Mouse (Mus musculus) left cerebral cortex, postnatal 25 days (tissue): ENCODE measurements around the gene Gnao1. TPM values are rescaled to one million over a fixed set of nuclear protein-coding genes. Genes with fewer than 3 reads are reported as not detected.

Source experiments
- DNase-seq, 2 experiments: peaks; one replicate each; pipeline ENCODE4 v3.0.0; 2022; ENCODE audit warnings: low spot score in 2 of 2, mixed read lengths in 1 of 2
- intact Hi-C: fragments of 180-260 bp; cut with DNase I; formaldehyde crosslinking; loops from one replicate; pipeline ENCODE4 v1.15.1; 2025
- total RNA-seq, 2 experiments: library from RNA; stranded (reverse); gene quantifications; 2 replicates each; pipeline ENCODE4 v1.2.3; 2021

Gene Gnao1
- total RNA-seq, 2 experiments from 2014 or later: 738 to 746 TPM

DNA sequence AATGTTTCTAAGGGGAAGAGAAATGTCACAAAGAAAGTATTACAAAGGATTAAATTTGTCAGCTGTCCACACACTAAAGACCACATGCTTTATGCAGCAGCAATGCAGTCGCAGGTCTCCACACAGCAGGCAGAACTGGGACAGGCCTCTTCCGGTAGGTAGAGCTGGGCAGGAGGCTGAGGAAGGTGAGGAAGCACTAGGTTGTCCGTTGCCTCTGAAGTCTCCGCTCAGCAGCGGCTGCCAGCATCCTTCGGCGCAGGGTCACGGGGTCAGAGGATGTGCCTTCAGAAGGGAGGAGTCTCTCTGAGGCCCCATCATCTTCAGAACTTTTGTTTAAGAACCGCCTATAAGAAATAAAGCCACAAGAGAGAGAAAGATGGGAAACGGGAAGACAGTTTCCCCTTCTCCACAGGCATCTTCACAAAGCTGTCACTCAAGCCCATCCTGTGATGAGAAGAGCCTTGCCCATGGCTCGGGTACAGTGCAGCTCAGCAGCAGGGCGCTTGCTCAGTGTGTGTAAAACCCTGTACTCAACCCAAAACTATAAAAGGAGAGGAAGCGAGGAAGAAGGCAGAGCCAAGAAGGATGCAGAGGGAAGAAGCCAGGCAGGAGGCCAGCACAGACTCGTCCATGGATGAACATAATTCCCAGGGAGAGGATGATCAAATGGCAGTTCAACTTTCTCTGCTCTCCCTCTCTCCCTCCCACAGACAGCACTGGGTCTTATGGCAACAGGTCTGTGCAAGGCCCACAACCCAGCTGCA lies 163.4 kb downstream of the Gnao1 start:
- peak in 1 of 2 experiments; percentile 65 for DNase-seq
- intact Hi-C loops: loop anchor here (10.0 kb wide), 1 partner anchor 222 kb away; no protein-coding TSS in a partner anchor

DNA sequence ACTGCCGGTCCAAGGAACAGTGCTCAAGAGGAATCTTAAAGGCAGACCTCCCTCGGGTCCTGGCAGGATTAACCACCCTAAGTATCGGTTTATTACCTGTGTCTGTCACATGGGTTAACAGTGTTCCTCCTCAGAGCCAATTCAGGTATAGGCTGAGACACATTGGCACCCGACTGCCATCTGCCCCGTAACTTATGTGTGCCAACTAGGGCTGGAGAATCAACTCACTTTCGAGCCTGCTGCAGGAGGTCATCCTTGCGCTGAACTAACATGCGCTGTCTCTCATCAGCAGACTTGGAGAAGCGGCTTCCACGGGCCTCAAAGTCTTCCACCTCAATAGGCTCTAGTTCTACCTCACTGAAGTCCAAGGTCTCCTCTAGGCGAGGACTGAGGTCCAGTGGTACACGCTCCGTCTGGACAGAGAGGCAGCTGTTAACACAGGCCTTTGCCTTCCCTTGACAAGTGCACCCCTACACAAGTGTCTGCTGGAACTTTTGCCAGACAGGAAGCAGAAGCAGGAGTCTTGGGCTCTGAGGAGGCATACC lies 164.1 kb downstream of the Gnao1 start:
- intact Hi-C loops: loop anchor here (10.0 kb wide), 1 partner anchor 221 kb away; no protein-coding TSS in a partner anchor
- no peak for DNase-seq

DNA sequence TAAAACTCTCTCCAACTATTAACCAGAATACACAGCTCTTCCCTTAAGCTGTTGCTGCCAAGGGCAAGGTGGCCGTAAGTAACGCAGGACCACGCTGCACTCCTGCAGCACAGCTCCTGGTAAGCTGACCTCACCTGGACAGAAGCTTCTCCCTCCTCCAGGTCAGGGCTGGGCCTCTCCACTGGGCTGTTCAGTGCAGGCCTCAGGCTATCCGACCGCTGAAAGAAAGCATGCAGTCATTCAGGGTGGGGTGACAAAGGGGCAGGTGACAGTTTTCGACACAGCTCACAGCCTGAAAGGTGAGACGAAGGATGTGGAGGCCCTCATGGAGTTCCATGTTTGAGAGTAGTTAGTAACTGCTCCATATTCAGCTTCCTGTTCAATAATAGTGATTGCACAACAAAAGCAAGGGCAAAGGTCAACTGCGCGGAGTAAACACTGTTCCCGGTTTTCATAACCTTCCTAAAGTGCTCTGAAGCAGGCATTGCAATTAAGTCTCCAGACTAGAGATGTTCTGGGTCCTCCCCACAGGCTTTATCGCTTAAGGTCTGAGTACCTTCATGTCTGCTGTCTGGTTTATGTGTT lies 164.9 kb downstream of the Gnao1 start:
- DNase-seq: no peak
- intact Hi-C loops: loop anchor here (10.0 kb wide), 1 partner anchor 220 kb away; no protein-coding TSS in a partner anchor

DNA sequence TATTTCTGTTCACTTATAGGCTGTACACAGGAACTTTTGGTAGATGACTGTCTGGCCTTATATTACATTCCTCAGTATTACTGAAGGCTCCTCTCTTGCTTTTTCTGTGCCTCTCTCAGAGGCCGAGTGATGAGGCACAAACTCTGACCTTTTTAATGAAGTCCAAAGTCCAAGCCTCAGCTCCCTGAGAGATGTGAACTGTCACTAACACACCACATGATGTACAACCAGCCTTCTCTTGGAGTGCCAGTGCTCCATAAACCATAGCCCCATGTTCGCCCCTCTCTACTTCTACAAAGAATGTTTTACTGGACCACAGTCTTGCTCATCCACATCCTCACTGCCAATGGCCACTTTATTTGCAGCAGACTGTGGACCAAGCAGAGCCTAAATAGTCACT lies 165.6 kb downstream of the Gnao1 start:
- DNase-seq: no peak
- intact Hi-C loops: loop anchor here (10.0 kb wide), 1 partner anchor 219 kb away; no protein-coding TSS in a partner anchor

DNA sequence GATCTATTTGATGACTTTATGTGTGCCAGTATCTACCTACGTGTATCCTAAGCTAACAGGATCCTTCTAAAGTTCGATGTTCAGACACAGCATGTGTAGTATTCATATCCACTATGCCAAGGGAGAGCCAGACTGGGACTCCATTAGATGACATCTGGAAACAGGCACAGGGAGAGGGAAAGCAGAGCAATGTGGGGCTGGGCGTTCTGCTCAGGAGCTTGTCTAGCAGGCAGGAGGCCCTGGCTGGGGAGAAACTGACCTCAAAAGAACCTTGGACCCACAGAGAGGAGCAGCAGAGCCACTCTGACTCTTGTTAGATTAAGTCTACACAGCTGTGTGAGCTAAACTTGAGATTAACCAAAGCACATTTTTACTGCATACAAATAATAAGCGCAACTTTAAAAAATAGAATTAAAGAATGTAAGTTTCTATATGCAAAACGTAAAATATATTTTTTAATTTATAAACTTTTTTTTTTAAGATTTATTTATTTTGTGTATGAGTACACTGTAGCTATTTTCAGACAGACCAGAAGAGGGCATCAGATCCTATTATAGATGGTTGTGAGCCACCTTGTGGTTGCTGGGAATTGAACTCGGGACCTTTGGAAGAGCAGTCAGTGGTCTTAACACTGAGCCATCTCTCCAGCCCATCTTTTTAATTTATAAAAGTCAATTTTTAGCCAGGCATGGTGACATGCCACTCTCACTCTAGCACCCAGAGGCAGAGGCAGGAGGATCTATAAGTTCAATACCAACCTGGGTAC lies 166.9 kb downstream of the Gnao1 start:
- no peak for DNase-seq
- intact Hi-C loops: loop anchor here (10.0 kb wide), 1 partner anchor 218 kb away; no protein-coding TSS in a partner anchor

DNA sequence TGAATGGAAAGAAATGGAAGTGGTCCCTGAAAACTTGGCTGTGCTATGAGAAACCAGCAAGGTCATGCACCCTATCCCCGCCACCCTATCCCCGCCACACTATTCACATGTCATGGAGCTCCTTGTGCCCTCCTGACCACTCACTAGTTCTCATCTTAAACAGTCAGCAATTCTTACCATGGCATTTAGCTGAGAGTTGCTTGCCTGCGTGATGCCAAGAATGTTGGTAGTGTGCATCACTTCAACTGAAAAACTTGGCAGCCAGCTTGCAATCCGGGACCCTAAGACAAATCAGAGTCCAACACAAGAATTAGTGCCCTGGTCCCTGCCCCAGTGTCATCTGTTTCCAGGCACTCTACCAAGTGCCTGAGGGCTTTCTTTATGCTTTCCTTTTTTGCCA lies 170.4 kb downstream of the Gnao1 start:
- intact Hi-C loops: loop anchor here (5.0 kb wide), 1 partner anchor 388 kb away; no protein-coding TSS in a partner anchor
- DNase-seq: no peak

DNA sequence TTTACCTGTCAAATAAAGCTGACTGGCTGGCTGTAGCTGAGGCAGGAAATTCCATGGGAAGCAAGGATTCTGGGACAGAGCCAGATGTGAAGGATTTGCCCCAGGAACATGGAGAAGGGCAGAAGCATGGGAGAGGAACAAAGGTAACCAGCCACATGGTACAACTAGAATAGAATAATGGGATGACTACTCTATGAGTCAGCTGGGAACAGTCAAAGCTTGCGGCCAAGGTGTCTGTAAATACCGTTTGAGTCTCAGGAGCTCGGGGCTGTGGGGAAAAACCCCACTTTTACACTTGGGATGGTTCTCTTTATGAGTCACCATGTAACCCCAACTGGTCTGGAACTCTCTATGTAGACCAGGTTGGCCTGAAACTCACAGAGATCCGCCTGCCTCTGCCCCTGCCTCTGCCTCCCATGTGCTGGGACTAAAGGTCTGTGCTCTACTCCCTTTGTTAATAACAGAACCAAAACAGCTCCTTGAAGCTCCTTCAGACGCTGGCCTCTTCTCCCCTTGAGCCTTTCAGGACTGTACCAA lies 172.0 kb downstream of the Gnao1 start:
- intact Hi-C loops: loop anchor here (5.0 kb wide), 1 partner anchor 389 kb away; no protein-coding TSS in a partner anchor
- no peak for DNase-seq

DNA sequence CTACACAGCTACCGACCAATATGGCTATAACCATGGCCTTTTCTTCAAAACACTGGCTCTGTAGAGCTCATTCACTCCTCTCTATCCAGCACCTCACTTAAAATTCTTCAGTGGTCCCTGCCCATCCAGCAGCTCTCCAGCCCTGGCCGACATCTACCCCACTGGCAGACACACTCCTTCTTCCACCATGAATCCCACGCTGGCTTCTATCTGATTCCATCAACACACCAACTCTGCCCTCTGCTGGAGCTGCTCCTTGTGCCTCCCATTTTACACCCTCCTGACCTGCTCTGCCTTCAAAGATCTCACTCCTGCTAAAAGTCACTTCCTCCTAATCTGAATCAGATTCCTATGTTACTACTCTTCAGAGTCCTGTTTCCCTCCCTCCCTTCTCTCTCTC lies 174.1 kb downstream of the Gnao1 start:
- peak in 1 of 2 experiments; percentile 43 for DNase-seq
- intact Hi-C loops: loop anchor here (5.0 kb wide), 1 partner anchor 392 kb away; no protein-coding TSS in a partner anchor

DNA sequence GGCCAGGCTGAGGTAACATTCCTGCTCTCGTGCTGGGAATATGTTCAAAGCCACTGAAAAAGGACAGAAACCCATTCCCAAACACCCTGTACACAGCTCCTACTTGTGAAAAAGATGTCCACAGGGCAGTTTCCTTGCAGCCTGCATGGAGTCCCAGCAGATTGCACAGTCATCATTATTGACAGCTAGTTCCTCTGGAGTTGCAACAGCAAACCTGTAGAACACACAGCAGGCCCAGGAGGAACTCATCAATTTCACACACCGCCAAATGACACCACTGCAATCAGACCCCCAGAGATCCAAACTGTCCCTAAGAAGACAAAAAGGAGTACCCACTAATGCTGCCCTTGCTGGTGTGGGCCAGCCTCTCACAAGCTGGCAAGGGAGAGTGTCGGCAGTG lies 175.0 kb downstream of the Gnao1 start:
- intact Hi-C loops: loop anchor here (5.0 kb wide), 1 partner anchor 392 kb away; no protein-coding TSS in a partner anchor
- DNase-seq: no peak

DNA sequence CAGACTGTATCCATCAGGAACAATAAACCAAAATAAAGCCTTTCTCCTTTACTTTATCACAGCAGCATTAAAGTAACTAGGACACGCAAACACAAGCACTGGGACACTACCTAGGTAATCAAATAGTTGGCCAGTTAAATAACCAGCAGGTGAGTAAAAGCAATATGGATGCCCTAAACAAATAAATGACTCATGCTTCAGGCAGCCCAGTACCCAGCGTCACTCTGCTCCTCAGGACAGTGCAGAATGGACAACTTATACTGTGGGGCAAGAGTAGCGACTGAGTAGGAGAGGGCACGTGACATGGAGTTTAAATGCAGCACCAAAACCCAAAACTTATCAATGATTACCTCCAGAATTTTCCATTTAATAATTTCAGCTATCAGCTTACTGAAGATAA lies 180.0 kb downstream of the Gnao1 start:
- intact Hi-C loops: no loop called here
- DNase-seq: no peak

DNA sequence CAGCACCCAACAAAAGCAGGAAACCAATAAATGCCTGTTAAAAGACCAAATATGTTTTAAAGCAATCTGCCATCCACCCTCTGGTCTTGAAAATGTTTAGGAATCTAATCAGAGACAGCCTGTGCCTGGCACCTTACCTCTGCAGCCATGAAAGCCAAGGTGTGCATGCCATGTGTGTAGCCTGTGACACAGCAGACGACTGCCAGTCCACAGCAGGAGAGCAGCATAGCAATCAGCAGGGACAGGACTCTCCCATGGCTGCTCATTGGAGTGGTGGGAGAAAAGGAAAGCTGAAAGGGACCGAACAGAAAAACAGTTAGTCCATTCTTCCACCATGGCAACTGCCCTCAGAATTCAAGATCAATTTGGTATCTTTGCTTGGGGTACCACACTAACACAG lies 189.2 kb downstream of the Gnao1 start:
- intact Hi-C loops: no loop called here

DNA sequence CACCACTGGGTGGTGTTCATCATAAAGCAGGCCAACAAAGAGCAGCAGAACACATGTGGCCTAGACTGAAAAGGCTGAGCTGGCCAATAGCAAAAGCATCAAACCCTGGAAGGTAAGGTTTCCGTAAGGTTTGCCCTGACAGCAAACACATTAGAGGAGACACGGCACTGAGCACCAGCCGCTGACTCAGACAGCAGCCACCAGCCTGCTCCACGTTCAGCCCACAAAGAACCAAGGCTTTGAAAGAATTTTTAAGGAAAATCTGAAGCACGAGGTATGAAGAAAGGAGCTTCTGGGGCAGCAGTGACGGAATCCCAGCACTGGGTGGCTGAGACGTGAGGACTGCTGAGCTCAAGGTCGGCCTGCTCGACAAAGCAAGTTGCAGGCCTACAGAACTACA lies 194.4 kb downstream of the Gnao1 start:
- intact Hi-C loops: no loop called here
- DNase-seq: peak in 1 of 2 experiments; percentile 40

More for the DNA sequence above, 189.2 kb downstream of the Gnao1 start:
- no peak for DNase-seq

DNA sequence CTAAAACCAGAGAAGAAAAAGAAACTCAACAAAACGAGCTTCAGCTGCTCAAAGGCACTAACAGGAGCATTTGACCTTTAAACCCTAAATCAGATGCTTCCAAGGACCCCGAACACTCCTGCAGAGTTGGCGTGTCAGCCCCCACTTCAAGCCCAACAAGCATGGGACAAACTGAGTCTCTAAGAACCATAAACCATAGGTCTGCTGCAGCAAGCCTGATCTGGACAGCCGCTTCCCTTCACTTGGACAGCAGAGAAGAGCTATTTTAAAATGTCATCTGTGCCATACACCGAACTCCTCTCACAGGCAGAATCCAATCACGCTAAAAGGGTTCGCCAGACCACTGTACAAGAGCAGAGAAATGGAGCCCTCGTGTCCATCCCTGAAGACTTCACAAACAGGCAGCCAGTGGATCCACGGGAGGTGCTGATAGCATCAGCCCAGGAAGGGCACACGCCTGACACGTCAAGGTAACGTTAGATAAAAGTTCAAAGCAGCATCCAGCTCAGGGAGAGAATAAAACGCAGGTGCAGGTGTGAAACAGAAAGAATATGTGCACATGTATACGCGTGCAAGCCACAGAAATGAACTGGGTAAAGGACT lies 199.6 kb downstream of the Gnao1 start:
- DNase-seq: no peak
- intact Hi-C loops: no loop called here

DNA sequence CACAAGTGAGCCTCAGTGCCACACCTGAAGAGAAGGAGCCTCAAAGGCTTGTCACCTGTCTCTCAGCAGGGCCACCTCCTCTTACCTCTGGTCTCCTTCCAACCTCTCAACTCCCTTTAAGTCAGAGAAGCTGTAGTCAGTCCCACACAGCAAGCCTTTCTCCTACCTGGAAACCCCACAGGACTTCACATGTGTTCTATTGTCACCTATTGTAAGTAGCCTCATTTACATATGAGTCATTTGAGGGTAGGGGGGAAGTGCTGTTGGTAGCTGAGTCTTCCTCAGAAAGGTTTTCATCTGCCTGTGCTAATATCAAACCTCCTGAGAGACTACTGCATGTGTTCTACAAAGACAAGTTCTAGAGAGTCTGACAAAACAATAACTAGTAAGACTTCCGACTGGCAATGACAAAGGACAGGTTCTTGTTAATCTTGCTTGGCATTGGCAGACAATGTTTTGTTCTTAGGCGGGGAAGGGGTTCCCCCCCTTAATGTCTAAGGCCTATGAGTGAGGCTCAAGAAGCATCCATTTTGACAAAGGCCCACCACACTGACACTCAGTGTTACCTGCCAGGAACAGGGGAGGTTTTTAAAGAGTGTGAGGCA lies 200.4 kb downstream of the Gnao1 start:
- intact Hi-C loops: no loop called here
- DNase-seq: no peak

DNA sequence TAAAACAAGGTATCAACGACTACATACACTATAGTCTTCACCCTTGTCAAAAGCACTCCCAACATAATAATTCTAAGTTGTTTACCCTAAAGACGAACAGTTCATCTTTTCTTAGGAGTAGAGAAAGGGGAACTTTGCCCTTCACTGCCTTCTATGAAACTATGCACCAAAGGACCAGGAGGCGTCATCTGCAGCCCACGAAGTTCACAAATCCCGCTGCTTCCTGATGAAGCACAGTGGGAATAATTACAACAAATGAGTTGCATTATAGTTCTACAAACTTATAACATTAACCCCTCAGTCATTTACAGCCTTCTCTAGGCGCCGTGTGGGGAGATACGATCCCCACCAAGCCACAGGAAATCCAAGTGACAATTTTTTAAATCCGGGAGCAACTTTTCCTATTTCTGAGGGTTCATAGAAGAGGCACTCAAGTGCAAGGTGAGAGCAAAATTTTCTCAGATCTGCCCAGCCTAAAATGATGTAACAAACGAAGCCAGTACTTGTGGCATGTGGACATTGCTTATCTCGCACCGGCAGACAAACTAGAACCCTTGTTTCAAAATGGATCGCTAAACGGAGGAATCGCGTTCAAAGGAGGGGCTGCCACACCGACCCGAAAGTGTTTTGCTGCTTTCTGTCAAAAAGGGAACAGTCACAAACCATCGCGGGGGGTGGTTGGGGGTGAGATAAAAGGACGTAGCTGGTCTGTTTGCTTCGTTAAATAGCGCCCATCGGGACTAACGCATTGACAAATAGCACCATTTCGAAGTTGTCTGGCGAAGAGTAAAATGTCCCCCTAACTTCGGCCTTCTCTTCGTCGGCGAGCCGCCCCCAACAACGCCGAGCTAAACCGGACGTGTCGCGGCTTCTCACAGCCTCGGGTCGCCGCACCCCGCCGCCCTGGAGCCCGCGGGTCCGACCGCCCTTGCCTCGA lies 201.6 kb downstream of the Gnao1 start:
- intact Hi-C loops: loop anchor here (2.0 kb wide), 1 partner anchor 25 kb away; the partner anchor contains the start of genes Nudt21 and Ogfod1

DNA sequence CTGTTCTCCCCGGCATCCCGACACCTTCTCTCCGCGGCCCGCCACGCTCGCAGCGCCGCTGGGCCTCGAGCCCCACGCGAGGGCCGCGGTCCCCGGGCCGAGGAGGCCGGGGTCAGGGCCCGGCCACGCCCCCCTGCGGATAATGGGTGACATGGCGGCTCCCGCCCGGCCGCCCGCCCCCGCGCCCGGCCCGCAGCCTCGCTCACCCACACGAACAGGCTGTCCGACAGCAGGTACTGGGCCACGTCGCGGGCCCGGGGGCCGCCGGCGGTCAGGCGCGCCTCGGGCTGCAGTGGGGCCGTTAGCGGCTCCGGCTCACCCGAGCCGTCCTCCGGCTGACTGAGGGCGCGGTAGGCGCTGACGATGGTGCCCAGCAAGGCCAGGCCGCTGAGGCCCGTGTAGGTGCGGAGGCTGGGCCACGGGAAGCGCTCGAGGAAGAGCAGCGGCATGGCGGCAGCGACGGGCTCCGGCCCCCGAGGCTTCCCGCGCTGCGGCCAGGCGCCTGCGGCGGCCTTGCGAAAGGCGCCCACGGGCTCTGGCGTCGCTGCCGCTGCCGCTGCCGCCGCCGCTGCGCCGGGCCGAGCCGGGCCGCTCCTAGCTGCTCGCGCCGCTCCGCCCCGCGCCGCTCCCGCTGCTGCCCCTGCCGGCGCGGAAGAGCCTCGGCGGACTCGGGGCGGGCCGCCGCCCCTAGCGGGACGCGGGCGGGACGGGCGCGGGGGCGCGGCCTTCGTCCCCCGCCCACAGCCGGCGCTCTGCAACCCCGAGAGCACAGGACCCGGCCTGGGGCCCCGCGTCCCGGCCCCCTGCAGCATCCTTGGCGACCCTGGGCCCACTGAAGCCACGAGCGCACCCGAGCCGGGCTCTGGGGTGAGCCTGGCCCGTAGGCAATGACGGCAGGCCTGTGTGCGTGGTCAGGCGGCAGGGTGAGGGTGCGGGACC lies 202.5 kb downstream of the Gnao1 start, which contains the start of gene Amfr:
Amfr (minus strand) TSS at position 830 of the 939 bp plus-strand sequence.
- intact Hi-C loops: loop anchor here (2.0 kb wide), 1 partner anchor 25 kb away; the partner anchor contains the start of genes Nudt21 and Ogfod1
- DNase-seq: peak; percentile 49 to 62

More for the DNA sequence above, 201.6 kb downstream of the Gnao1 start:
- DNase-seq: no peak
